Mouse (Mus musculus) ES-E14 (cell line): ENCODE data around the gene Traf4. TPM values are rescaled to one million over a fixed set of nuclear protein-coding genes. Genes with fewer than 3 reads are reported as not detected.

ENCODE experiments used
- DNase-seq: peaks from one replicate; pipeline ENCODE4 v3.0.0-alpha.2; 2013; ENCODE audit warnings: low read depth, low spot score
- H3K27ac ChIP-seq: 2 replicates; pipeline ENCODE4 v1.5.1; 2012; ENCODE audit warnings: low read depth, mild to moderate bottlenecking, low read length, moderate library complexity, mixed read lengths; ENCODE audit not compliant: poor library complexity, insufficient read depth, severe bottlenecking
- H3K36me3 ChIP-seq: 2 replicates; pipeline ENCODE4 v1.6.1; 2012; ENCODE audit warnings: mild to moderate bottlenecking, low read length, moderate library complexity, mixed read lengths; ENCODE audit not compliant: control insufficient read depth, poor library complexity, insufficient read depth, severe bottlenecking
- H3K4me1 ChIP-seq, 2 experiments: fragments of 150-350 bp in 1 of 2; sonication (generic) in 1 of 2; 2 replicates each; pipeline ENCODE4 v1.6.1; 2012; ENCODE audit warnings: low read length in 2 of 2, mild to moderate bottlenecking in 1 of 2, mixed read lengths in 1 of 2; ENCODE audit not compliant: control insufficient read depth in 2 of 2, insufficient read depth in 2 of 2, poor library complexity in 1 of 2
- H3K4me3 ChIP-seq, 2 experiments: fragments of 150-350 bp in 1 of 2; sonication (generic) in 1 of 2; 2 replicates each; pipeline ENCODE4 v1.5.1; 2012; ENCODE audit warnings: low read length in 2 of 2, low read depth in 1 of 2, mild to moderate bottlenecking in 1 of 2, mixed read lengths in 1 of 2; ENCODE audit not compliant: insufficient read depth in 1 of 2, poor library complexity in 1 of 2, severe bottlenecking in 1 of 2
- H3K9ac ChIP-seq: 2 replicates; pipeline ENCODE4 v1.6.1; 2012; ENCODE audit warnings: low read depth, mild to moderate bottlenecking, low read length, mixed read lengths; ENCODE audit not compliant: poor library complexity, insufficient read depth, severe bottlenecking
- H3K9me3 ChIP-seq: fragments of 150-350 bp; sonication (generic); 2 replicates; pipeline ENCODE4 v1.6.1; 2012; ENCODE audit warnings: low read depth, mild to moderate bottlenecking, low read length; ENCODE audit not compliant: control insufficient read depth, insufficient read depth
- CHD2 ChIP-seq: IDR thresholded peaks from 2 replicates; pipeline ENCODE4 v1.6.1; 2014; ENCODE audit warnings: mild to moderate bottlenecking, low read depth, low read length, inconsistent platforms
- HCFC1 ChIP-seq: IDR thresholded peaks from 2 replicates; pipeline ENCODE4 v1.6.1; 2012; ENCODE audit warnings: low read length, inconsistent platforms, borderline replicate concordance; ENCODE audit not compliant: insufficient read depth
- MAFK ChIP-seq: IDR thresholded peaks from 2 replicates; pipeline ENCODE4 v1.6.1; 2014; ENCODE audit warnings: mild to moderate bottlenecking, low read depth, low read length, inconsistent platforms; ENCODE audit not compliant: insufficient read depth
- ZC3H11A ChIP-seq: IDR thresholded peaks from 2 replicates; pipeline ENCODE4 v1.6.1; 2012; ENCODE audit warnings: low read depth, mild to moderate bottlenecking, inconsistent platforms, low read length, borderline replicate concordance
- ZNF384 ChIP-seq: IDR thresholded peaks from 2 replicates; pipeline ENCODE4 v1.6.1; 2012; ENCODE audit warnings: low read depth, low read length, inconsistent platforms
- in situ Hi-C, 2 experiments: fragments of 600-800 bp; cut with MboI; formaldehyde crosslinking; loops; one replicate each; pipeline ENCODE4 v1.15.1; 2025; ENCODE audit warnings: low sequenced_read_pairs in 2 of 2, inconsistent platforms in 1 of 2; ENCODE audit not compliant: unreplicated experiment in 2 of 2
- total RNA-seq: library from RNA; depleted of rRNA; stranded (reverse); fragments of 300-350 nt; gene quantifications from 2 replicates; pipeline ENCODE4 v1.2.3, GENCODE M21; 2012

The Traf4 gene
- total RNA-seq, 1 experiment, result 78.2 TPM

DNA sequence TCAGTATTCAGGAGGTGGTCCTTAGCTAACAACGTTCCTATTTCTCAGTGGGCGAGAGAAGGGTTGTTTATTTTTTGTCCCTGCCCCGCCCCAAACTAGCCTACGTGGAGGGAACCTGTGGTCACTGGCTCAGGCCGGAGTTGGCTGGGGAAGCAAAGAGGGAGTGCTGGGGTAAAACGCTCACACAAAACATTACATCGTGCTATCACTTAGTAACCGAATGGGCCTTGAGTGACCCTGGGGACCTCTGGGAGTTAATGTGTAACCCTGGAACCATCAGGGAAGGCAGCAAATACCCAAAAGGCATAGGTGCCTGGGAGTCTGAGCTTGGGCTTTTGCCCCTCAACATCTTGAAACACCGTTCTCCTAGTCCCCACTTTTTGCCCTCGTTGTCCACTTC, 12.0 kb upstream of the Traf4 start:
- TF ChIP-seq MAFK (no peak), ZC3H11A (no peak), ZNF384 (no peak), CHD2 (no peak), HCFC1 (no peak)
- peak overlapping the region; percentile 88 to 90 for H3K4me3 ChIP-seq
- H3K27ac ChIP-seq, result peak overlapping the region; percentile 17; the same call in 1 of the 2 replicates
- peak overlapping the region; percentile 77 for H3K9ac ChIP-seq
- H3K36me3 ChIP-seq, result peaks cover 29% of the 10 kb centered on the region
- no peaks in the 10 kb centered on the region for H3K9me3 ChIP-seq
- peaks cover 0 to 4% of the 10 kb centered on the region in 2 experiments; a peak in 1 of 4 replicates for H3K4me1 ChIP-seq
- in situ Hi-C loops, result no loop called here
- DNase-seq, result no peak

DNA sequence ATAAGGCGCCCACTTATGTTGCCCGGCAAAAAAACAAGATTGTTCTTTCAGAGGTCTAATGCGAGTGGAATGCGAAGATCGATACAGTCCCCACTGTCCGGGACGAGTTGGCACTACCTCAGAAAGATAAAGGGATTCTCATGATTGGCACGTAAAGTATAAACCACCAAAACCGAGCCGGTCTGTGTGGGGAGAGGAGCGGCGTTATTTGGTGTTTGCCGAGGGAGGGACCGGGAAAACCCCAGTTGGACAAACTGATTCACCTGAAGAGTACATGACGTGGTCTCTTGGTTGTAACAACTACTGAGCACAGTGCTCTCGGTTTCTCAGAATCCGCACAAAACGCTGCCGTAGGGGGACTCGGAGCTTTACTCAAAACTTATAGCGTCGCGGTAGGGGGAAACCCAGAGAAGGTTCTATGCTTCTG, 11.5 kb upstream of the Traf4 start:
- no peak for DNase-seq
- Histone ChIP-seq H3K27ac (no peak overlapping the region), H3K36me3 (peaks cover 23% of the 10 kb centered on the region), H3K9ac (peak overlapping the region; percentile 77), H3K4me3 (peak overlapping the region; percentile 88 to 90), H3K9me3 (no peaks in the 10 kb centered on the region), H3K4me1 (peaks cover 0 to 7% of the 10 kb centered on the region in 2 experiments; a peak in 1 of 4 replicates)
- in situ Hi-C loops, result no loop called here
- no peak for TF ChIP-seq ZNF384

DNA sequence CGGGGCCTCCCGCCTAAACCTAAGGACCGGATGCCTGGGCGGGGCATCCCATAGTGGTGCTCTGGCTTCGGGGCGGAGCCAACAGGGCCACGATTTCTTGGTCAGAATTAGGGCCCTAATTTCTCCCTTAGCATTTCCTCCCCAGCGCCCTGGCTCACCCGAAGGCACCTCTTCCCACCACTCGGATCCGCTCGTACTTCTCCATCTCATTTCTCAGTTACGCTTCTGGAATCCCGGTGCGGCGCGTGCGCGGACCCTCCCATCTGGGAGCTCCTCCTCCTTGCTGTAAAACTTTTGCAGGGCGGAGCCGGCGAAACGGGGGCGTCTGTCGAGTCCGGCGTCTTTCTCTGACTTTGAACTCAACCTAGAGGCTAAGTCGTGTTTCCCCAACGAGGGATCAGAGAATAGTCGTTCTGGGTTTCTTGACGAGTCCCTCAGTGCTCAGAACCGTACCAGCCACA, 11.0 kb upstream of the Traf4 start, which contains the start of the genes Nek8 and Tlcd1:
Nek8 (minus strand) TSS at position 274 of the 461 bp plus-strand sequence.
Tlcd1 (plus strand) TSS at position 310 of the 461 bp plus-strand sequence.
- Histone ChIP-seq H3K4me3 (peak within 1 kb of the TSS; percentile 88 to 90), H3K4me1 (peaks cover 0 to 8% of the 10 kb centered on the region in 2 experiments; a peak in 1 of 4 replicates), H3K36me3 (peaks cover 20% of the 10 kb centered on the region), H3K9me3 (no peaks in the 10 kb centered on the region), H3K27ac (peak within 1 kb of the TSS; percentile 79), H3K9ac (peak within 1 kb of the TSS; percentile 84)
- TF ChIP-seq CHD2 (no peak), ZNF384 (no peak), MAFK (no peak), ZC3H11A (no peak), HCFC1 (no peak)
- in situ Hi-C loops, result no loop called here
- peak; percentile 94 for DNase-seq

DNA sequence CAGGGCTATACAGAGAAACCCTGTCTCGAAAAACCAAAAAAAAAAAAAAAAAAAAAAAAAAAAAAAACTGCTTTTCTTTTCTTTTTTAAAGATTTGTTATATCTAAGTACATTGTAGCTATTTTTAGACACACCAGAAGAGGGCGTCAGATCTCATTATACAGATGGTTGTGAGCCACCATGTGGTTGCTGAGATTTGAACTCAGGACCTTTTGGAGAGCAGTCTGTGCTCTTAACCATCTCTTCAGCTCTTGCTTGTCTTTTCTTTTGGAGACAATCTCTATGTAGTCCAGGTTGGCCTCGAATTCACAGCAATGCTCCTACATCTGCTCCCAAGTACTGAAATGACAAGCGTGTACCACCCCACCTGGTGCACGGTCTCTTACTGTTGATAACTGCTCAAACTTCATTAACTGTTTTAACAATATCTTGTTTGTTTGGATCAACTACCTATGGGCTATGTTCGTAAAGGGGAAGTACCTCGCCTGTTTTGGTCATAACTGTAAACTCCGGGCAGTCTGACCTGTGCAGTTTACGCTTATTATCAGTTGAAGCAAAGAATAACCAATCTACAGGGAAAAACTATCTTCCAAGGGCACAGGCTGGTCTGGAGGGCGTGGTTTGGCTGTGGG, 10.5 kb upstream of the Traf4 start:
- H3K4me1 ChIP-seq, result peaks cover 0 to 10% of the 10 kb centered on the region in 2 experiments; a peak in 1 of 4 replicates
- H3K9ac ChIP-seq, result no peak overlapping the region
- peaks cover 14% of the 10 kb centered on the region for H3K36me3 ChIP-seq
- no peak for DNase-seq
- in situ Hi-C loops, result no loop called here
- no peaks in the 10 kb centered on the region for H3K9me3 ChIP-seq
- H3K27ac ChIP-seq, result no peak overlapping the region
- peak overlapping the region; percentile 88 to 90 for H3K4me3 ChIP-seq
- no peak for TF ChIP-seq MAFK
- TF ChIP-seq ZNF384, result peak; percentile 53

DNA sequence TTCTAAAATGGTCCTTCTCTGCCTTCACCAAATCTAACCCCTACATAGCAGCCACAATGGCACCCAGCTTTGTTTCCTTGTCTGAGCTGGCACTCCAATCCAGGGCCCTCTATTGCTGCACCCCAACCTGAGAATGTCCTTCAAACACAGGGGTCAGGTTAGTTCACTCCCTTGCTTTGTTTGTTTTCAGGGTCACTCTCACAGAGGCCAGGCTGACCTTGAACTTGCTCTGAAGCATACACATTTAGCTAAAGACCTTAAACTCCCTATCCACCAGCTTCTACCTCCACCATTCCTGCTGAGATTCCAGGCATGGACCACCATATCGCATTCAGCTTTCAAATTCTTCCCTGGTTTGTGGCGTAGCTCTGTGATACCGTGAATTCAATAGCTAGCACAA, 9.1 kb upstream of the Traf4 start:
- Histone ChIP-seq H3K4me3 (no peak overlapping the region), H3K9ac (no peak overlapping the region), H3K27ac (no peak overlapping the region), H3K4me1 (peaks cover 0 to 16% of the 10 kb centered on the region in 2 experiments; a peak in 1 of 4 replicates), H3K9me3 (no peaks in the 10 kb centered on the region), H3K36me3 (peaks cover 1% of the 10 kb centered on the region; the same call in 1 of the 2 replicates)
- no peak for DNase-seq
- in situ Hi-C loops, result no loop called here
- TF ChIP-seq ZNF384 (no peak), MAFK (no peak), ZC3H11A (no peak), HCFC1 (no peak), CHD2 (no peak)
